In the genomic region with DNA sequence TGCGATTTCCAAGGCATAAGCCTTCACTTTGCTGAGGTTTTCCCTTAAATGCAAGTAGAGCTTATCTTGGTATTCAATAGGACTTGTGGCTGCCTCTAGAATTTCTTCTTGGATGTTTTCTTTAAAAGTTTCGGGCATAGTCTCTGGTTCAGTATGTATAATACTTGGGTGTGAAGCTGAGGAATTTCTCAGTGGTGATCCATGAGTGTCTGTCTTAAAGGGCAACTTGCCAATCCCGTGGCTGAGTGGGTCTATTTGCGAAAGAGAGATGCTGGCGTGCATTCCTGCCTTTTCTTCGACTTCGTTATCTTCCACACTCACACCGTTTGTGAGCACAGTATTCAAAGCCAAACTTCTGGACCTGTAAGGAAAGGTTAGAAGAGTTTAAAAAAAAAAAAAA, we compare ENCODE assay signal across 30 mouse cellular contexts.
DNase-seq lines count a peak whose midpoint lies in the region; ATAC-seq and TF ChIP-seq lines count a peak whose summit lies in the region.
"Had no signal": no experiment of that assay in that cellular context is flagged by ENCODE, and none has a peak within 500 bp of the region (broad histone marks: within the 10 kb centered on the region; RNA-seq: fewer than 3 reads in every experiment).

No protein-coding gene starts in this region.

- peaks cover 16% of the 10 kb centered on the region for H3K4me1 ChIP-seq in lung, embryonic 15.5 days
- no peaks in the 10 kb centered on the region for H3K4me1 ChIP-seq in lung, postnatal 0 days (ENCODE audit: insufficient read depth, low read depth, low read length)
- H3K4me1 ChIP-seq: heart, embryonic 12.5 days; hindbrain, embryonic 13.5 days; intestine, embryonic 15.5 days had no signal

- ATAC-seq in lung, embryonic 15.5 days (ENCODE audit: borderline replicate concordance, extremely low read depth, low FRiP score, low TSS enrichment), result peak; percentile 52; the same call in 1 of the 2 replicates
- ATAC-seq in lung, postnatal 0 days, result no peak
- ATAC-seq: activated CD4-positive, CD25-positive, alpha-beta regulatory T cell, adult 4 months; forebrain, embryonic 14.5 days; forebrain, postnatal 0 days; hindbrain, embryonic 16.5 days; intestine, embryonic 15.5 days had no signal

- no peak overlapping the region for H3K4me3 ChIP-seq in lung, embryonic 15.5 days
- H3K4me3 ChIP-seq in lung, postnatal 0 days (ENCODE audit: low read depth, low read length), result no peak overlapping the region
- H3K4me3 ChIP-seq: embryonic facial prominence, embryonic 10.5 days; embryonic facial prominence, embryonic 13.5 days; forebrain, embryonic 10.5 days; gastrocnemius, adult 2 months; heart, embryonic 12.5 days; heart, embryonic 15.5 days; hindbrain, embryonic 10.5 days; hindbrain, embryonic 13.5 days; intestine, embryonic 15.5 days had no signal

- H3K9me3 ChIP-seq in lung, embryonic 15.5 days, result no peaks in the 10 kb centered on the region
- no peaks in the 10 kb centered on the region for H3K9me3 ChIP-seq in lung, postnatal 0 days (ENCODE audit: low read length)
- H3K9me3 ChIP-seq: embryonic facial prominence, embryonic 10.5 days; embryonic facial prominence, embryonic 13.5 days; forebrain, embryonic 10.5 days; heart, embryonic 12.5 days; heart, embryonic 15.5 days; hindbrain, embryonic 10.5 days; hindbrain, embryonic 13.5 days; intestine, embryonic 15.5 days had no signal

- no peak for TF ChIP-seq EP300 in lung, postnatal 0 days (IDR thresholded peaks at IDR 0.05)

- H3K36me3 ChIP-seq in lung, embryonic 15.5 days, result no peaks in the 10 kb centered on the region
- H3K36me3 ChIP-seq in lung, postnatal 0 days (ENCODE audit: insufficient read depth, low read length), result no peaks in the 10 kb centered on the region
- H3K36me3 ChIP-seq: embryonic facial prominence, embryonic 10.5 days; embryonic facial prominence, embryonic 13.5 days; forebrain, embryonic 10.5 days; heart, embryonic 12.5 days; heart, embryonic 15.5 days; hindbrain, embryonic 10.5 days; hindbrain, embryonic 13.5 days; intestine, embryonic 15.5 days had no signal

- no peak for DNase-seq in lung, postnatal 0 days (ENCODE audit: low spot score)
- DNase-seq in lung, postnatal 14 days, result peak; percentile 10
- DNase-seq in lung, adult 18-20 months, result no peak
- DNase-seq in NIH3T3 (ENCODE audit: low read depth), result peak; percentile 91
- no peak for DNase-seq in gastrocnemius, postnatal 25 days
- DNase-seq in MN1 (ENCODE audit: low spot score), result no peak
- DNase-seq: adrenal gland, adult 8-10 months; adrenal gland, postnatal 25 days; cerebellum, adult 18-20 months; cerebellum, adult 9-11 months; cerebellum, postnatal 36 days; embryo, embryonic 11 days; forebrain, postnatal 0 days; gastrocnemius, adult 2 months; gastrocnemius, postnatal 14 days; heart, adult 18-20 months; heart, postnatal 10 days; heart, postnatal 36 days had no signal

- no peak overlapping the region for H3K4me2 ChIP-seq in lung, embryonic 15.5 days
- H3K4me2 ChIP-seq in lung, postnatal 0 days (replicated peaks; ENCODE audit: low read depth, low read length), result no peak overlapping the region
- H3K4me2 ChIP-seq: embryonic facial prominence, embryonic 13.5 days; heart, embryonic 12.5 days; heart, embryonic 15.5 days; hindbrain, embryonic 13.5 days; intestine, embryonic 15.5 days had no signal

- no peak overlapping the region for H3K27ac ChIP-seq in lung, embryonic 15.5 days
- no peak overlapping the region for H3K27ac ChIP-seq in lung, postnatal 0 days (ENCODE audit: low read length)
- H3K27ac ChIP-seq: embryonic facial prominence, embryonic 10.5 days; embryonic facial prominence, embryonic 13.5 days; forebrain, embryonic 10.5 days; gastrocnemius, adult 2 months; heart, embryonic 15.5 days; hindbrain, embryonic 10.5 days; hindbrain, embryonic 13.5 days; intestine, embryonic 15.5 days had no signal

- 26% methylated on average over 8 of the region's 8 CpGs for WGBS in lung, embryonic 15.5 days
- WGBS in lung, postnatal 0 days, result 21% methylated on average over 8 of the region's 8 CpGs

- no peak for TF ChIP-seq CTCF in lung, postnatal 0 days (IDR thresholded peaks at IDR 0.05)

- no peaks in the 10 kb centered on the region for H3K27me3 ChIP-seq in lung, embryonic 15.5 days
- H3K27me3 ChIP-seq in lung, postnatal 0 days (replicated peaks; ENCODE audit: insufficient read depth, low read length), result no peaks in the 10 kb centered on the region
- H3K27me3 ChIP-seq: embryonic facial prominence, embryonic 13.5 days; heart, embryonic 12.5 days; heart, embryonic 15.5 days; hindbrain, embryonic 13.5 days; intestine, embryonic 15.5 days had no signal

- no peak overlapping the region for H3K9ac ChIP-seq in lung, embryonic 15.5 days
- H3K9ac ChIP-seq in lung, postnatal 0 days (replicated peaks; ENCODE audit: low read depth), result no peak overlapping the region
- H3K9ac ChIP-seq: embryonic facial prominence, embryonic 13.5 days; forebrain, postnatal 0 days; heart, embryonic 12.5 days; heart, embryonic 15.5 days; hindbrain, embryonic 13.5 days; intestine, embryonic 15.5 days had no signal

Comparison
In these comparisons a context has a peak if more than half of its experiments do, and no peak if none do; other contexts are left out.
1. DNase-seq: peak in lung, postnatal 14 days (single experiment) and NIH3T3 (single experiment); none in lung, postnatal 0 days (single experiment), lung, adult 18-20 months (0 of 2), gastrocnemius, postnatal 25 days (single experiment) and MN1 (single experiment).